Mouse (Mus musculus) left cerebral cortex, adult 8-10 months (tissue): Measurements from ENCODE around the gene Ccsap. TPM values are rescaled to one million over a fixed set of nuclear protein-coding genes. Genes with fewer than 3 reads are reported as not detected.

ENCODE experiments used
- DNase-seq, 2 experiments: peaks; one replicate each; pipeline ENCODE4 v3.0.0; 2022; ENCODE audit warnings: low spot score in 2 of 2
- total RNA-seq, 4 experiments: library from RNA; stranded (reverse); gene quantifications; 2 replicates each; pipeline ENCODE4 v1.2.4; 2022

Ccsap gene
- 10 to 100 TPM; 56.8 to 64.8 (median 62.6) TPM for total RNA-seq

- DNase-seq: peak; percentile 64 to 73
These were observed at the start of gene Ccsap for GRCm38 (mm10) chr8:123859648-123860259. TSS of gene Ccsap (minus strand) at chr8:123860209.

- DNase-seq: no peak
These were observed 47.6 kb upstream of the Ccsap start for GRCm38 (mm10) chr8:123907604-123908003.

- DNase-seq: no peak
These were observed 42.6 kb upstream of the Ccsap start for GRCm38 (mm10) chr8:123902653-123903052.

- no peak for DNase-seq
These were observed 39.4 kb upstream of the Ccsap start for GRCm38 (mm10) chr8:123899366-123899765.

DNA sequence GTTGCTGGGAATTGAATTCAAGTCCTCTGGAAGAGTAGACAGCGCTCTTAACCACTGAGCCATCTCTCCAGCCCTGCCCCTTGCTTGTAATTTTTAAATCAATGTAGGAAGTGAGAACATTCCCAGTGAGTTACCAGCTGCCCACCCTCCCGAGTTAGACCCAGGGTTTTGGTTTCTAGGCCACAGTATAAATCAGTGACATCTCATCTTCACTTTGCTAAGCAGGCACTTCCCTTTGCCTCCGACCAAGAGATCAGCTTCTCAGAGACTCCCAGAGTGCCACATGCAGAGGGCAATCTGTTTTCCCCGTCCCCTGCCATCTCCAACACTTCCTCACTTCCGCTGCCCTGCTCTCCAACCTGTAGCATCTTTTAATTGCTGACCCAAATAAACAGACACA lies 38.6 kb upstream of the Ccsap start:
- DNase-seq: no peak

DNA sequence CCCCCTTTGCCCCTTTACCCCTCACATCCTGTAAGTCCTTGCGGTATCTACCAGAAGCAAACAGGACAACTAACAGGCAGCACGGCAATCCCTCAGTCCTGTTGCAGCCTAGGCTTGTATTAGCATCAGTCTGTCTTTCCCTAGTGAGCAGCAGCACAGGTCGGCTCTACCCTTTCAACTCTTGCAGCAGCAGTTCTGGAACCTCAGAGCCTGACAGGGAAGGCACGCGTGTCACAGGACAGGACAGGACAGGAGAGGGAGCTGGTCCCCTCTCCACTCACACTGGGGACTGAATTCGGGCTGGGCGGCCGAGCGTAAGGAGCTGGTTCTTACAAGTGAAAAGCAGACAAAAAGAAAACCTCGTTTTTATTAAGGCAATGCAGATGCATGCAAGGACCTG lies 36.8 kb upstream of the Ccsap start:
- no peak for DNase-seq

DNA sequence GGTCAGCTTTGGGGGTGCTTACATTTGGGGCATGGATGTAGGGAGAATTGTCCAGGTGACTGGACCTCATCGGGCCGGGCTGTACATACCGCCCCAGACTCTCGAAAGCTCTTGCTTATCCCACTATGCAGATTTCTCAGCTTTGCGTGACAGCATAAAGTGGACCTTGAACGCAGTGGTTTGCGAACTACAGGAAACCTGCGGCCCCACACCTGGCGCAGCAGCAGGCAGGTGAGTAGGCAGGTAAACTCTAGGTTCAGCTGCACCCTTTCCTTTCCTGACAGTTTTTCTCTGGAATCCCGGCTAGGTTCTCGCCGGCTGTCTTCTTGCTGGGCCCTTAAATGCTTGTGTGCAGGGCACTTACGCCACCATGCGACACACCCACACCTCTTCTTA lies 36.4 kb upstream of the Ccsap start:
- DNase-seq: no peak

DNA sequence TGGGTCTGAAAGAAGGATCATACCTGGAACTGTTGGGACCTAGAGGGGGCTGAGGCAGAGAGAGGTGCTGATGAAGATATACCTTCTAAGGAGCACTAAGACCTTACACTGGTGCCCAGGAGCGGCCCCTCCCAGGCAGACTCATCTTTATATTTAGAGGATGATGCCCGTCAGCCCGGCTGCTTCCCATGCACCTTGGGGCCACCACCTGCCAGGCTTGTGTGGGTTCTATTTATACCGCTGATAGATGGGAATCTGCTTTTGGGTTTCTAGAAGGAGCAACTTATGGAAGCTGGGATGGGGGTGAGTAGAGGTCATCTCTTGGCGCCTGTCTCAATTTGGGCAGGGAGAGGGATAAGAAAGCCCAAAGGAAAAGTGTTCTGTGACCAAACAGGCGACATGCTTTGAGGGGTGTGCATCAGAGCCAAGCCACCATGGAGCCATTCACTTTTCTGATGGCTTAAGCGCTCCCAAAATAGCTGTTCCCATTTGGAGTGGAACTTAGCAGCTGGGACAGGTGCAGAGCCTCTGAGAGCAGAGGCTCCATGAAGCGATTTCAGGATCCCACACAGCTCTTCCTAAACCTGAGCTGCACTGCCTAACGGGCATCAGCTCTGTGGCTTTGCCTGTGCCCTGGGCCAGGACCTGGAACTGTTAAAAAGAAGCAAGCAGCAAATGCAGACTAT lies 35.8 kb upstream of the Ccsap start:
- DNase-seq: no peak

DNA sequence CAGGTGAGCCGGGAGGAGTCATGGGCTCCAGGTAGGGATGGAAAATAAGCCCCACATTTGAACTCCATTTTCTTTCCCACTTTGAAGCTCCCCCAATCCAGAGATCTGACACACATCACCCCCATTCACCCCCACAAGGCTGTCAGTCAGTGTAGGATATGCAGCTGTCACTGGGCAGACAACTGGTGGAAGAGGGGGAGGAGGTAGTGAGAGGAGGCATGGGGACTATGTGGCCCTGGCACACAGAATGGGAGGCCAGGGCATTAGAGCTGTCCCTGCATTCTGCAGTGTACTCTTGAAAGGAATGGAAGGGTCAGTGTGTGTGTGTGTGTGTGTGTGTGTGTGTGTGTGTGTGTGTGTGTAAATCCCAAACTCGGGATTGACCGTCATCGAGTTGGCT lies 35.2 kb upstream of the Ccsap start:
- no peak for DNase-seq

- DNase-seq: no peak
These were observed 34.6 kb upstream of the Ccsap start, which contains the start of gene Acta1 for GRCm38 (mm10) chr8:123894502-123895097. TSS of gene Acta1 (minus strand) at chr8:123894751.

DNA sequence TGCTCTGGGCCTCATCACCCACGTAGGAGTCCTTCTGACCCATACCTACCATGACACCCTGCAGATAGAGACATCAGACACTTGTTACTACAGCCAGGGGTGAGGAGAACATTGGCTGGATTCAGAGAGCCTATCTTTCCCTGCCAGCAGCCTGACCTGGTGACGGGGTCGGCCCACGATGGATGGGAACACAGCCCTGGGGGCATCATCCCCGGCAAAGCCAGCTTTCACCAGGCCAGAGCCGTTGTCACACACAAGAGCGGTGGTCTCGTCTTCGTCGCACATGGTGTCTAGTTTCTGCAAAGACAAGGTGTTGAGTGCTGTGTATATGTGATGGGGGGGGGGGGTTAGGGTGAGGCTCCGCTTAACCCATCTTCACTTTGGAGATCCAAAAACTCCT lies 33.4 kb upstream of the Ccsap start:
- DNase-seq: no peak

GRCm38 (mm10) chr8:123892586-123893155 lies 32.7 kb upstream of the Ccsap start:
- no peak for DNase-seq

DNA sequence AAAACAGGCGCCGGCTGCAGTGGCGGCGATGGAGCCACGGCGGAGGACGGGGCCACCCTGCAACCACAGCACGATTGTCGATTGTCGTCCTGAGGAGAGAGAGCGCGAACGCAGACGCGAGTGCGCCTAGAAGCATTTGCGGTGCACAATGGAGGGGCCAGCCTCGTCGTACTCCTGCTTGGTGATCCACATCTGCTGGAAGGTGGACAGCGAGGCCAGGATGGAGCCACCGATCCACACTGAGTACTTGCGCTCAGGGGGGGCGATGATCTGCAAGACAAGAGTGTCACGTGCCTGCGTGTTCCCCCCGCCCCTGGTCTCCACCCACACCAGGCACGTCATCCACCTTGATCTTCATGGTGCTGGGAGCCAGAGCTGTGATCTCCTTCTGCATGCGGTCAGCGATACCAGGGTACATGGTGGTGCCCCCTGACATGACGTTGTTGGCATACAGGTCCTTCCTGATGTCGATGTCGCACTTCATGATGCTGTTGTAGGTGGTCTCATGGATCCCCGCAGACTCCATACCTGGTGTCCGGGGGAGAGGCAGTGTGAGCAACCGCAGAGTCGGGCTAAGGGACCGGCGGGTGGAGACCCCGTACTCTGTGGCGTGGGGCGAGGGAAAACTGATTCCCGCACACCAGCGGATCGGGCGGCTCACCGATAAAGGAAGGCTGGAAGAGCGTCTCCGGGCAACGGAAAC lies 32.0 kb upstream of the Ccsap start:
- DNase-seq: peak; percentile 72 to 88

DNA sequence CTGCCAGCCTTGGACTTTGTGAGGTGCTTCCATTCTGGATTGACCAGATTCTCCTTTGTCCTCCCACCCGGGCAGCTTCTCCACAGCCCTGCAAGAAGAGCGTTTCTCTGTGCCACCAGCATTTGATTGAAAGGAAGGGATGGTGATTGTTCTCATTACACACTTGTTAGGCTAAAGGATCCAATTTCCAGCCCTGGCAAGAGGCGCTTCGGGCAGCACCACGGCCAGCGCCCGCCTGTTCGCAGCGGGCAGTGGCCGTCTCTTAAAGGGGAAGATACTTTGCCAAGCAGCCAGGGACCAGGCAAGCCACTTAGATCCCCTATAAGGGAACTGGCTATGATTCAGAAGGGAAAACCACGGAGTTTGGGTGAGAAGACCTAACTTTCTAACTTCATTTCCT lies 31.3 kb upstream of the Ccsap start:
- DNase-seq: no peak

DNA sequence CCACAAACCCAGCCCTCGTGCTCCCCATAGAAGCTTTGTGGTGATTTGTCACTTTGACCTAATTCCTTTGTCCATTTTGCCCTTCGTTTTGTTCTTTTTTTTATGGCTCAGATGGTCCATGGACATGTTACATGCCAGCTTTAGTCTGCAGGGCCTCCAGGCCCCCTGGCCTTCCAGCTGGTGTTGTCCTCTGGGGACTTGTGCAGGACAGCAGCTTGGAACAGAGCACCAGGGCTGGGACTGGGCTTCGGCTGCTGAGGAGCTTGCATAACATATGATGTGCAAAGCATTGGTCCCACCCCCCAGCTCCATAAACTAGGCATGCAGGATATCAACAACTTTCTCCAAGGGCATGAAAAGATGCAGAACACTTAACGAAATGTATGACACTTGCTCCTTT lies 29.8 kb upstream of the Ccsap start:
- no peak for DNase-seq

GRCm38 (mm10) chr8:123887956-123888355 lies 27.9 kb upstream of the Ccsap start:
- no peak for DNase-seq

- DNase-seq: no peak
These were observed 27.2 kb upstream of the Ccsap start for GRCm38 (mm10) chr8:123887163-123887562.

DNA sequence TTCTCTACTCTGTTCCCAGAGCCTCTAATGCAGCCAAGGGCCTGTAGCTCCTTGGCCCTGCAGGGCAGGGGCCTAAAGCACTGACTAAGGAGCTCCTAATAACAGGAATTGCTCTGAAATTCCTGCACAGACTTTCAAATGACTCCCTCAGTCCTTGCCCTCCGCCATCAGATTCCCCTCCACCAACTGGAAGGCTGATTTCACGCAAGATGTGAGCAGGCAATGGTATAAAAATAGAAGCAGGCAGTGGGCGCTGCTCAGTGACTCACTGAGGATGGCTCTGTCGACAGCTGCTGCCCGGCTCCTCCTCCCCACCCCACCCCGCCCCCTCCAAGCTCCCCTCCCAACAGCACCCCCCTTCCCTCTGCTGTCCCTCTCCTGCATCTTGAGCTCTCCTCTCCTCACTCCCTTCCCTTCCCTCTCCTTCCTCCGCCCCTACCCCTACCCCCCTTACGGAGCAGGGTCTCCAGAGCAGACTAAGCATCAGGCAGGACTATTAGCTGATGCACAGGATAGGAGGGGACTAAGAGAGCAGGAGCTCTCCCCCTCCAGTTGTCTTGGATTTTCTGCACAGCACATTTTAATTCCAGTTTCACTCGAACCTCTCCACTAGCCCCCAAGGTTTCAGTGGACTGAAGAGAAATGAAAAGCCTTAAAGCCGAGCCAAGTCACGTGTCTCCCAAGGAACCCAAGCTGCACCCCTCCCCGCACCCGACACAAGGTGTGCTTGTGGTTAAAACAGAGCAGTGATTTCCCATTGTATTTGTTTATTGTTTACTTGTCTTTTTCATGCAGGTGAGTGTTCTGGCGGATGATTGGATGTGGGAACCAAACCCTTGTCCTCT lies 24.9 kb upstream of the Ccsap start:
- DNase-seq: peak in 1 of 2 experiments; percentile 90

- DNase-seq: no peak
These were observed 23.1 kb upstream of the Ccsap start for GRCm38 (mm10) chr8:123883094-123883493.

DNA sequence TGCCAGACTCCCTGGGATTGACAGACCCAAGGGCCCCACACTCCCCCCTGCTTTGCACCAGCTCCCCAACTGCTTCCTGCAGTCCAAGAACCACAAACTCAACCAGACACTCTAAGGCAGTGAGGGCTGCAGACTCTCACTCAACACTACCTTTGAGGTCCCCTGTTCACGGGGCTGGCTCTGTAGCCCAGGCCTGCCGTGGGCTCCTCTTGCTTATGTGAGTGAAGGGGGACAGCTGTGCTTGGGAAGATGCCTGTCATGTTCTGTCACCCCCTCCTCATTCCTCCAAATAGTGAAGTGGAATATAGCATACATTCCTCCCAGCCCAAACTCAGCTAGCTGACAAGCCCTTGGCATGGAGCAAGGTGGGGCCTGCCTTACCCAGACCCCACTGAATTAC lies 22.4 kb upstream of the Ccsap start:
- no peak for DNase-seq

DNA sequence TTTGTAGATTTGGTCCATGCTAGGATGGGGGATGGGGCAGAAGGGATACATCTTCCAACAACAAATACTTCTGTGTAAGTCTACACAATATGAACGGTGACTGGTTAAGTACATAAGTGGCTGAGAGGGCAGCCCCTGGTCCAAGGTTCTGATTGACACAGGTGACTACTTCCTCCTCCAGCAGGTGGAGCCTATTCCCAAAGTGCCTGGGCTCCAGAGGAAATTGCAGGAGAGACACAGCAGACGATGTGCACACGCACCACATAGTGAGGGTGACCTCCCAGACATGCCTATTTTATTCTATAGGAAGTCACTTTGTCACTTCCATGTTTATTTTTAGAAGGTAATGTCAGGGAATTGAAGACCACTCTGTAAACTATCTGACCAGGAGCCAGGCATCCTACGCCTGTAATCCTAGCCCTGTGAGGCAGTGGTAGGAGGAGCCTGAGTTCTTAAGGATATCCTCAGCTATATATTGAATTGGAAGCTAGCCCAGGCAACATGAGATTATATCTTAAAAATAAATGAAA lies 20.9 kb upstream of the Ccsap start:
- DNase-seq: no peak
